Mouse (Mus musculus) bone marrow, adult 2 months (tissue): ENCODE measurements around the gene Gzmm.
A peak's percentile ranks its signal among the peaks of the same experiment; 100 is the strongest.

Experiments
- CTCF ChIP-seq: fragments of 200-500 bp; IDR thresholded peaks from 2 replicates; pipeline ENCODE4 v1.5.1; 2011; ENCODE audit warnings: low read length, control low read depth; ENCODE audit not compliant: control insufficient read depth, insufficient read depth
- POLR2A ChIP-seq: fragments of 200-500 bp; IDR thresholded peaks from 2 replicates; pipeline ENCODE4 v1.6.1; 2011; ENCODE audit warnings: low read depth, mild to moderate bottlenecking, control low read depth, low read length, borderline replicate concordance; ENCODE audit not compliant: control insufficient read depth

DNA sequence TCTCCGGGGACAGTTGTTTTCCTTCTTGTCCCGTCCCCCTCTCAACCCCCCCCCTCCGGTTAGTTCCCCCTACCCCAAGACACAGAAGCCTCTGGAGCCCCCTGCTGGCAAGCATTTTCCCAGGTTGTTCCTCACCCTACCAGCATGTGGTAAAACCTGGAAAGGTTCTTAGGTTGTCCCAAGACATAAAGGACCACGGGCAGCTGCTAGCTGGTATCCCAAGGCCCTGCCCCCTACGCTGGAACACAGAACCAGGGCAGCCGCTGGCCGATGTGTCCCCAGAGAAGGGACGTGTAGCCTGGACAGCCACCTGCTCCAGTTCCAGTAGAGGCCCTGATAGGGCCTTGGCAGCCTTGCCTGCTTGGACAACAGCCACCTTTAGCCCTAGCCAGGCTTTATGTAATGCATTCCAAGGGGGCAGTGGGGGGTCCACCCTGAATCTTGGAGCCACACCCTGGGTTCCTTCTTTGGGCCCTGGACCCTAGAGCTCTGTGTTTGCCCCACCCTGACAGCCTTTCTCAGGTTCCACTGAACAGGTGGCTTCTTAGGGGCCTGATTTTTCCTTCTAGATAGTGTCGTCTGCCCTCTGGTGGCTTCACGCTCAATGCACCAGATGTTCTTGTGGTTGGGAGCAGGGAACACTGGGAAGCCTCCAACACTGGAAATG, 5.8 kb upstream of the Gzmm start:
- peak; percentile 26; the same call in 1 of the 2 replicates for TF ChIP-seq CTCF
- TF ChIP-seq POLR2A: no peak
